Mouse (Mus musculus) small intestine, adult 2 months (tissue): ENCODE results near the gene Mpv17l2.

Source experiments
- CTCF ChIP-seq: fragments of 200-500 bp; IDR thresholded peaks from 2 replicates; pipeline ENCODE4 v1.5.1; 2012; ENCODE audit warnings: low read depth, mild to moderate bottlenecking, control low read depth, inconsistent platforms, low read length, moderate library complexity, mixed read lengths; ENCODE audit not compliant: insufficient replicate concordance, insufficient read length; ENCODE audit errors: extremely low read depth
- POLR2A ChIP-seq: fragments of 200-500 bp; IDR thresholded peaks from 2 replicates; pipeline ENCODE4 v1.6.1; 2012; ENCODE audit warnings: low read depth, mild to moderate bottlenecking, control low read depth, inconsistent platforms, low read length, moderate library complexity

DNA sequence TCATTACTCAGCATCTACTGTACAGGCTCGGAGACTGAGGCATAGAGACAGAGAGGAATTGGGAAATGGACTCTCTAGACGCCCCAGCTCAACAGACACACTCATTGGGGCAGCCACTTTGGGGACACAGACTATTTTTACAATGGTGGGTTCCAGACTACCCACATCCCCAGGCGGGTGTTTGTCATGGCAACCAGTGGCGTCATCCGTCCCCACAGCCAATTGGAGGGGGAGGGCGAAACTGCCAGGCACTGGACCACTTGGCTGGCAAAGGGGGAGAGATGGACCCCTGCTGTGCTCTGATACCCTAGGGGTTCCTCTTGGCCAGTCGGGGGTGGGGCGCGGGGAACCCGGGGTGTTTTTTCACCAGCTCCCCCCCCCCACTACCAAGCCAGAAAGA, 39.9 kb upstream of the Mpv17l2 start:
- TF ChIP-seq POLR2A (no peak), CTCF (no peak)
